Mouse (Mus musculus): Measurements from ENCODE around the gene Desi2. TPM values are rescaled to one million over a fixed set of nuclear protein-coding genes. Genes with fewer than 3 reads are reported as not detected.
"Not testable (repeated sequence)": the region's sequence is repeated elsewhere in the genome, so short reads cannot be mapped to it uniquely, and the experiment has no call there.

Desi2 gene
- polyA plus RNA-seq (2016; fragmentation: Nextera tagmentation; extraction: Ambion mirVana) = 15.0 and 15.2 TPM in 2 replicates

DNA sequence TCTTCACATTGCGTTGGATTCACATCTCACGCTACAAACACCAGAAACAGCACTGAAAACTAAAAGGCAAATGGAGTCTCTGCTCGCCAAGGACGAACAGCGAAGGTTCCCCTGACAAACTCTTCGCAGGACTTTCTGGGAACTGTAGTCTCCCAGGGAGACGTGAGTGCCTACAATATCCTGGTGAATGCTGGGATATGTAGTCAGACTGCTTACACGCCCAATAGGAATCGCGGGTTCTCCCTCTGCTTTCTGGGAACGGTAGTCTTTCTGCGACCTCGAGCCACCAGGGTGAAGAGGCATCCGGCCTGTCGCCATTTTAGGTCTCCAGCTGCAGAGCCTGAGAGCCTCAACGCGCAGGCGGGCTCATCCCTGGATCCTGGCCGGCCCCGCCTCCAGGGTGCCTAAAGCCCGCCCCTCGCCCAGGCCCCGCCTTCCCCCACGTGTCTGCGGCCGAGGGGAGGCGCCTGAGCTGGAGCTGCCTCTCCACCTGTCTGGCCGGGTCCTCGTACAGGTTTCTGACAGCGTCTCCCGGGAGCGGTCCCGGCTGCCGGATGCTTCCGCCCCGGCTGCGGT lies at the start of gene Desi2:
Gene Desi2 (plus strand): TSS at position 202 of the 576 bp plus-strand sequence.
- Histone ChIP-seq H3K27ac (peak within 1 kb of the TSS; percentile 79), H3K4me3 (peak within 1 kb of the TSS; percentile 72), H3K4me2 (peak within 1 kb of the TSS; percentile 85), H3K9ac (peak within 1 kb of the TSS; percentile 80), H3K4me1 (peaks cover 26% of the 10 kb centered on the region)
- not testable (repeated sequence) for H3K9me3 ChIP-seq (replicated peaks); H3K27me3 ChIP-seq (replicated peaks); H3K36me3 ChIP-seq
- WGBS (ENCODE audit: insufficient replicate concordance) = under 1% methylated on average over 37 of the region's 37 CpGs
- peak; percentile 98 for ATAC-seq

DNA sequence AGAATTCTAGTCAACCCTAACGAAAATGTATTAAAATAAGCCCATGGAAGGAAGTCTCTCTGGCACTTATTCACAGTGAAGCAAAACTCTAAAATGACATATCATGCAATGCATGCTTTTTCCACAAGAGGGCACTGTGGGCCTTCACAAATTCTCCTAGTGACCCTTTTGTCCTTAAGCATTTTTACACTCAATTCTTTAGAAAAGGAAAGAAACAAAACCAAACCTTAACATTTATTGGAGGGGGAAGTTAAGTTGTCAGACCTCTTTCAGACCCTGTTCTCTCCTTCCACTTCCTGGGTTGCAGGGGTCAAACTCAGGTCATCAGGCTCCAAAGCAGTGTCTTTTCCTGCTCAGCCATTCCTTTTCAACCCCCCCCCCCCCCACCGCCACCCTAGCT lies 40.7 kb upstream of the Desi2 start:
- H3K9ac ChIP-seq; H3K4me2 ChIP-seq; H3K36me3 ChIP-seq; H3K27ac ChIP-seq; ATAC-seq; H3K27me3 ChIP-seq (replicated peaks); H3K9me3 ChIP-seq (replicated peaks); H3K4me3 ChIP-seq; H3K4me1 ChIP-seq: not testable (repeated sequence)
- 13% methylated on average over 2 of the region's 2 CpGs for WGBS (ENCODE audit: insufficient replicate concordance)

DNA sequence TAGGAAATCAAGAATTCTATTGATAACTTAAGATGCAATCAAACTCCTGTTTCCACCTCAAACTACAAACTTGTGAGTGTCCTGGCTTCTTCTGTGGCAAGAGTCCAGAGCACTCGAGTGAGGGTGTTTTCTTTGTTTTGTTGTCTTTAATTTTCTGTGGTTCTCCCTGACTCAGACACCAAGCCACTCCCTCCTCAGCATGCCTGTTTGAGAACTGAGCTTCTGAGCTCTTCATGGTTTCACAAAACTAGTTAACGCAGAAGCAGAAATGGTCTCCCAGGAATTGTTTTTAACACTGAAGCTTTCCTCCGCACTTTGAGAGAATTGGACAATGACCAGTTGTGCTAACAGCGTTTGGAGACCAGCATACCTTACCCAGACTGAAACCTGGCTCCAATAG lies 40.3 kb upstream of the Desi2 start:
- not testable (repeated sequence) for H3K4me1 ChIP-seq; H3K9ac ChIP-seq; H3K4me3 ChIP-seq; H3K9me3 ChIP-seq (replicated peaks); H3K27ac ChIP-seq; ATAC-seq; H3K27me3 ChIP-seq (replicated peaks); H3K36me3 ChIP-seq; H3K4me2 ChIP-seq
- WGBS (ENCODE audit: insufficient replicate concordance) = 68% methylated on average over 4 of the region's 4 CpGs

DNA sequence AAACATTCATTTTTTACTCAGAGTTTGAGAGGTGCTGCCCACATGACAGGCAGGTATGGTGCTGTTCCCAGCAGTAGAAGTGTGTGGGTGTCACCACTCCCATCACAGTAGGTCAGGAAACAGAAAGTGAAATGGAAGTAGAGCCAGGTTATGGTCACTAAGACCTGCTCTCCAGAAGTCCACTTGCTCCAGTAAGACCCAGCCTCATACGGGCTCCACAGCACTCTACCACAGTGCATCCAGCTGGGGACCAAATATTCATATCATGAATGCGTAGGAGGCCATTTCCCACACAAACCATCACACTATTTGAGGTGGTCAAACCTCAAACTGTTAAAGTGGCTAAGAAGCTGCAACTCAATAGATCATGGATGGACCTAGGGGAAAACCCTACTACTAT lies 5.0 kb upstream of the Desi2 start:
- Histone ChIP-seq H3K27ac (no peak overlapping the region), H3K36me3 (no peaks in the 10 kb centered on the region), H3K4me2 (no peak overlapping the region), H3K27me3 (replicated peaks) (no peaks in the 10 kb centered on the region), H3K9me3 (replicated peaks) (no peaks in the 10 kb centered on the region), H3K9ac (no peak overlapping the region), H3K4me3 (no peak overlapping the region), H3K4me1 (peaks cover 6% of the 10 kb centered on the region)
- WGBS (ENCODE audit: insufficient replicate concordance) = 72% methylated on average over 2 of the region's 2 CpGs
- no peak for ATAC-seq

DNA sequence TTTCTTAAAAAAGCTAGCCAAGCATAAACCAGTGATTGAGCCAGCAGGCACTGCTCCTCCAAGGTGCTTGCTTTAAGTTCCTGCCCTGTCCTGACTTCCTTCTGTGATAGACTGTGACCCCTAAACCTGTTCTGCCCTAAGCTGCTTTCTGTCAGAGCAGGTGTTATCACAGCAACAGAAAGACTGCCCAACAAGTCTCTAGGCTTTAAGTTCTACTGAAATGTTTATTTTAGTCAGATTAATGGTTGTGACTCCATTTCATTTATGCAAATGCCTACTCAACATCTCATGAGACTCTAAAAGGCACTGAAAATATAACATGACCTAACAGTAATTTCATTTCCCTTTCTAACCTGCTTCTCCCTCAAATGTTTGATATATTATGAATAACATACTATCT lies 1.6 kb upstream of the Desi2 start:
- Histone ChIP-seq H3K9ac (no peak overlapping the region), H3K4me2 (no peak overlapping the region), H3K9me3 (replicated peaks) (no peaks in the 10 kb centered on the region), H3K27me3 (replicated peaks) (no peaks in the 10 kb centered on the region), H3K36me3 (no peaks in the 10 kb centered on the region), H3K4me3 (no peak overlapping the region), H3K27ac (no peak overlapping the region), H3K4me1 (peaks cover 23% of the 10 kb centered on the region)
- ATAC-seq = no peak

DNA sequence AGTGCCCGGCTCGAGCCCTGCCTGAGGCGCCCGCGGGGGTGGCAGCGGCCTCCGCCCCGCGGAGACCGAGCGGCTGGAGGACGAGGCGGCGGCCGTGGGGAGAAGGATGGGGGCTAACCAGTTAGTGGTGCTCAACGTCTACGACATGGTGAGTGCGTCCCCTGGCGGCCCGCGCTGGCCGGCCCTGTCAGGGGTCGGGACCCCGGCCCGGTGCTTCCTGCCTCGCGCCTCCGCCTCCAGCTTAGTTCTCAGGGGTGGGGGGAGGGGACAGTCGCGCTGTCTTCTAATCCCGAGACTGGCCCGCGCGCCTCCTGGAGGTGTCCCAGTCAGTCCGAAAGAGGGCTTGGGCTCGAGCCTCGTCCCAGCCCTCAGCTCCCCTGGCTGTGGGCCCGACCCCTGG lies 593 bp downstream of the Desi2 start:
- Histone ChIP-seq H3K4me3 (peak overlapping the region; percentile 72), H3K4me1 (peaks cover 26% of the 10 kb centered on the region), H3K27ac (peak overlapping the region; percentile 79), H3K4me2 (peak overlapping the region; percentile 85), H3K9ac (peak overlapping the region; percentile 80)
- under 1% methylated on average over 27 of the region's 38 CpGs for WGBS (ENCODE audit: insufficient replicate concordance)
- H3K27me3 ChIP-seq (replicated peaks); H3K9me3 ChIP-seq (replicated peaks); H3K36me3 ChIP-seq: not testable (repeated sequence)
- ATAC-seq = peak; percentile 31

DNA sequence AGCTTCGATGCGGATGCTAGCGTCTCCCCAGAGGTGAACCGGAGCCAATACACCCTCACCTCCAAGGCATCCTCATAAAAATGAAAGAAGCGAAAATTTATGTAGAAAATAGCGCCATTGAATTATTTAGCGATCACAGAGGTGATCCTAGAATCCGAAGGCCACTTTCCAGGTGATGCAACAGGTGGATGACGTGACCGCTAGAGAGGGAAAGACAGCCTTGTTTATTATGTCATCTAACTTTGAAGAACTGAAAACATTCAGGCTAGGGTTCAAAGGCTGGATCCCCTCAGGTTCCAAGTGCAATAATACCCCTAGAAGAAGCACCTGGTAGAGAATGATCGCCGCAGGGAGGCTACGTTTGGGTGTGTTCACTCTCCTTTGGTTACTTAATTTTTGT lies 1.2 kb downstream of the Desi2 start:
- 6% methylated on average over 13 of the region's 13 CpGs for WGBS (ENCODE audit: insufficient replicate concordance)
- H3K4me1 ChIP-seq = peaks cover 26% of the 10 kb centered on the region
- H3K4me2 ChIP-seq = peak overlapping the region; percentile 76
- peak overlapping the region; percentile 56 for H3K4me3 ChIP-seq
- H3K36me3 ChIP-seq = no peaks in the 10 kb centered on the region
- H3K9me3 ChIP-seq (replicated peaks) = no peaks in the 10 kb centered on the region
- no peak overlapping the region for H3K27ac ChIP-seq
- peak overlapping the region; percentile 67 for H3K9ac ChIP-seq
- ATAC-seq = no peak
- H3K27me3 ChIP-seq (replicated peaks) = no peaks in the 10 kb centered on the region

DNA sequence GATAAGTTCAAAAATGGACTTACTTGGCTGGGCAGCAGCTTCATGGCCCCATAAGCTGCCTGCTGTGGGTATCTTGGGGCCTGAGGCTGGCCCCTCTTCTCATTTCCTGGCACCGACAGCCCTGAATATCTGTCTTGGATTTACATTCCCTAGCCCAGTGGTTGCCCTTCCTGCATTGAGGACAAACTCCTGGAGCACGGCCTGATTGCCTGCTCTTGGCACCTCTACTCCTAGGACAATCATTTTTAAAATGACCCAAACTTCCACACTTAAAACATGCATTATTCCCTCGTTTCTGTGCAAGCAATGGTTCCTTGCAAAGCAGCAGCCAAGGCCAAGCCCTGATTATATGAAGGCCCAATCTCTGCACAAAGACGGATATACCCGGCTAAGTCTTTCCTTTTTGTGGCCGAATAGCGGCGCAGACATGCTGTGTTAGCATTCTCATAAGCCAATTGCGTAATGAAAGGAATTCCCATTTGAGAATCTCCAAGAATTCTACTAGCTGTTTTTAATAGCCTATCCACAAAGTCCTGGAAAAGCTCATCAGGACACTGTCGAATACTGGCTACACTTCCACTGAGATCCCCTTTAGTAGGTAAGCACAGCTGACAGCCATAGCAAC lies 18.6 kb downstream of the Desi2 start:
- 84% methylated on average over 10 of the region's 10 CpGs for WGBS (ENCODE audit: insufficient replicate concordance)
- H3K27ac ChIP-seq = no peak overlapping the region

DNA sequence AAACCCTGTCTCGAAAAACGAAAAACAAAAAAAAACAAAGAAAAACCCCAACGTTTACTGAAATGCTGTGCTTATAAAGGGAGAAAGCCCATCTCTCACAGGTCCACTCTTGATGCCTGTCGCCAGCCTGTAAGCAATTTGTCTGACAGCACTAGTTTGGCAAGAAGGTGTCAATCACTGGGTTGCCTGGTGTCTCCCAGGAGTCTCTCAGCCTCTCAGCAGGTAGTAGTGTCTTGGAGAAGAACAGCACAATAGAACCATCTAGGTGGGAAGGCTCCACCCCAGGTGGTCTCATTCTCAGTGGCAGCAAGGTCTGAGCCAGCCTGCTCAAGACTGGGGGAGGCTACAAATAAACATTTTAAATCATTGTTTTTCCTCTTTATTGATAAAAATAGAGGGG lies 20.6 kb downstream of the Desi2 start:
- not testable (repeated sequence) for H3K27me3 ChIP-seq (replicated peaks); H3K4me1 ChIP-seq; H3K4me3 ChIP-seq; H3K9ac ChIP-seq; H3K27ac ChIP-seq; H3K4me2 ChIP-seq; ATAC-seq; H3K36me3 ChIP-seq; H3K9me3 ChIP-seq (replicated peaks)
- WGBS (ENCODE audit: insufficient replicate concordance) = 73% methylated on average over 4 of the region's 4 CpGs

More for the DNA sequence above, 18.6 kb downstream of the Desi2 start:
- Histone ChIP-seq H3K9ac (no peak overlapping the region), H3K9me3 (replicated peaks) (no peaks in the 10 kb centered on the region), H3K27me3 (replicated peaks) (no peaks in the 10 kb centered on the region), H3K36me3 (no peaks in the 10 kb centered on the region), H3K4me3 (no peak overlapping the region), H3K4me1 (no peaks in the 10 kb centered on the region), H3K4me2 (no peak overlapping the region)
- ATAC-seq = no peak

DNA sequence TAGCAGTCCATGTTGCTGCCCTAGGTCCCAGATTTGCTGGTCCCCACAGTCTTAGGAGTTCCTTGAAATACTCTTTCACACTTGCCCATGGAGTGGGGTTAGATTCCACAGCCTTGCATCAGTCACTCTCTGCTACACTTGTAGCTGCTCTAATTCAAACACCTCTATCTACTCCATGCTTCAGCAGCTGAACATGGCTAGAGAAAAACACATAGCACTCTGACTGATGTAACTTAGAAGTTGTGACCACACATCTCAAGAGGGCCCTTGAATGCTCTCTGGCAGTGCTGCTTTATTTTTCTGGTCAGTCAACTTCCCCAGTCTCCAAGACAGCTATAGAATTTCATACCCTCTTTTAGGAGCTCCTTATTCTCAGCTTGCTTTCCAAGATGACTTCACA lies 22.7 kb downstream of the Desi2 start:
- ATAC-seq = no peak
- Histone ChIP-seq H3K9ac (no peak overlapping the region), H3K27ac (no peak overlapping the region), H3K36me3 (no peaks in the 10 kb centered on the region), H3K27me3 (replicated peaks) (no peaks in the 10 kb centered on the region), H3K4me3 (no peak overlapping the region), H3K4me1 (no peaks in the 10 kb centered on the region), H3K9me3 (replicated peaks) (no peaks in the 10 kb centered on the region), H3K4me2 (no peak overlapping the region)

DNA sequence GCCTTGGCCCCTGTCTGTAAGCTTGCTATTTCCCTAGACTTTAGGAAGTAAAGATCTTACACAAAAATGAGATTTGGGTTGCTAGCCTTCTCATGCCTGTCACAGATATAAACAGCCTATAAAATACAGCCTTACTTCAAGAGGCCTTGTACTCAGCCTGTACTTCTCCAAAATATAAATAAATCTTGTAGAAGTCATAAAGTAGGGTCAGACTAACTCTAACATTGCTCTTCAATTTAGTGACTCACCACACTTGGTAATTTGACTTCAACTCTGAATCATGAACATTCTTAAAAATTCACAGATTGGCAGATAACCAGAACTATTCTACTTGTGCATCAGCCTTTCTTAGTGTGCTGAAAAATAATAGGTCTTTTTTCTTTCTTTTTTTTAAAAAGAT lies 29.9 kb downstream of the Desi2 start:
- Histone ChIP-seq H3K4me2 (no peak overlapping the region), H3K36me3 (no peaks in the 10 kb centered on the region), H3K9me3 (replicated peaks) (no peaks in the 10 kb centered on the region), H3K27ac (no peak overlapping the region), H3K9ac (no peak overlapping the region), H3K4me1 (no peaks in the 10 kb centered on the region), H3K4me3 (no peak overlapping the region), H3K27me3 (replicated peaks) (no peaks in the 10 kb centered on the region)
- no peak for ATAC-seq

DNA sequence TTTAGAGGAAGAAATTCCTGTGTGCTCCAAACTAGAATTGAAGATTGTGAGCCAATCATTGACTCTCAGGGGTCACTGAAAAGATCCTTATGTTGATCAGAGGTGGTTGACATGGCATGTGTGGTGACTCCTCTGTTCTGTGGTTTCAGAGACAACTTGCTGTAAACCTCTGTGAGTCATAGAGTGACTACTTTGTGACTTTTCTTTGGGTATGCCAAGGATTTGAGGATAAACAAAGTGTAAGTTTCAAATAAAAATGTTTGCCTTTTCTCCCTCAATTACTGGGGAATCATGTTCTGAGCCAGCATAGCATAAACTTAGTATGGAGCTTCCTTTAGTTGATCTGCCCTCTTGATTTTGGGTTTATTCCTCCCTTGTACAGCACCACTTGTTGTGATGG lies 31.1 kb downstream of the Desi2 start:
- H3K9ac ChIP-seq = no peak overlapping the region
- no peak overlapping the region for H3K4me2 ChIP-seq
- no peak for ATAC-seq
- H3K27ac ChIP-seq = no peak overlapping the region
- H3K4me3 ChIP-seq = no peak overlapping the region
- 0 out of 2 replicates have a peak, but pooled peaks cover under 1% of the 10 kb centered on the region for H3K36me3 ChIP-seq
- no peaks in the 10 kb centered on the region for H3K4me1 ChIP-seq
- no peaks in the 10 kb centered on the region for H3K9me3 ChIP-seq (replicated peaks)
- no peaks in the 10 kb centered on the region for H3K27me3 ChIP-seq (replicated peaks)

Measured in liver, embryonic 12.5 days (tissue).